Mouse (Mus musculus): ENCODE measurements at regions not wholly inside any gene's neighbourhood (a gene's known extent, or its start where the extent isn't known, plus 50 kb on each side); places are given as distances from the start of the nearest gene placed in this dataset.
"Not testable (repeated sequence)": the region's sequence is repeated elsewhere in the genome, so short reads cannot be mapped to it uniquely, and the experiment has no call there.

DNA sequence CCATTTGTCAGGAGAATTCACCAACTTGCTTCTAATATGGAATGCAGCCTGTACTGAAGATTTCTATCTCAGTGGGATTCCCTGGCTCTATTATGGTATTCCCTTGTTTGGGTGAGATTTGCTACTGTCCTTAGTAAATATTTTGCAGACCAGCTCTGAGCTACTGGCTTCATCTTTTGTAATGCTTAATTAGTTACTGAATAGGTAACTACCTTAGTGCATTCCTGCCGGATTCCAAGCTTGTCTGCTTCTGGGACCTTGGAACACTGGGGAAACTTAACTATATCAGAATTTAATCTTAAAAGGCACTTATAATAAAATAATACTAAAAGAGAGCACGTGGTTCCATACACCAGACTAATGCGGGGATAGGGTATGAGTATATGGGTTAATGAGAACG lies 257.4 kb downstream of the Antxr2 start:
- not testable (repeated sequence) for TF ChIP-seq POLR2A (IDR thresholded peaks at IDR 0.05; ENCODE audit: borderline replicate concordance, extremely low read depth, insufficient read depth, insufficient read length, poor library complexity, severe bottlenecking); CTCF (IDR thresholded peaks at IDR 0.05; ENCODE audit: borderline replicate concordance, extremely low read depth, insufficient read depth, insufficient read length)
